Mouse (Mus musculus) spleen, postnatal 14 days (tissue): ENCODE results near the gene Trpc5.

Experiments used
- DNase-seq, 2 experiments: peaks; one replicate each; pipeline ENCODE4 v3.0.0; 2021 to 2022; ENCODE audit warnings: low spot score in 2 of 2

Gene Trpc5

DNA sequence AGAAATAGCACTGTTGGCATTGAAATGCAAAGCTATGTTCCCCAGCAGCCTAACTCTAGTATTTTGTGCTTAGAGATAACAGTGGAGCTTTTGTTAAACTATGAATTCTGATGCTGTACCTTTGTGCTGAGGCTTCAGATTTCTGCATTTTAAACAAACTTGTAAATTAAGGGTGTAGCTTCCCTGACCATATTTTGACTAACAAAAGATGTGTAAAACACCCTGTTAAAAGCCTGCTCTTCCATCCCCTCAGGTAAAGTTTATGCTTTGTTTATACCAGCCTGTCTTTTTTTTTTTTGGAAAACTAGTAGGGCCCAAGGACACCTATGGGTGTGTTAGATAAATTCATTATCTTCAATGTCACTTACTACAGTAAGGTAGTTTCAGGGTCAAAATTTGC lies 350.0 kb downstream of the Trpc5 start:
- DNase-seq: no peak

- DNase-seq: no peak
Measured at GRCm38 (mm10) chrX:144335332-144336015, 352.5 kb downstream of the Trpc5 start.
